23 mouse cellular contexts compared by ENCODE assay signal in genomic region chr6:32981253-32981652, GRCm38 (mm10).
DNase-seq lines count a peak whose midpoint lies in the region; ATAC-seq and TF ChIP-seq lines count a peak whose summit lies in the region.
"Had no signal": no experiment of that assay in that cellular context is flagged by ENCODE, and none has a peak within 500 bp of the region (broad histone marks: within the 10 kb centered on the region; RNA-seq: fewer than 3 reads in every experiment).

No protein-coding gene starts in this region.

- peaks cover 53% of the 10 kb centered on the region for H3K79me2 ChIP-seq in myocyte (ENCODE audit: control insufficient read depth, insufficient read depth)

- no peaks in the 10 kb centered on the region for H3K9me3 ChIP-seq in heart, embryonic 13.5 days
- H3K9me3 ChIP-seq: forebrain, embryonic 10.5 days; hindbrain, embryonic 12.5 days; limb, embryonic 12.5 days had no signal

- 39% methylated on average over 11 of the region's 11 CpGs for WGBS in heart, embryonic 13.5 days
- 95% methylated on average over 11 of the region's 11 CpGs for WGBS in thymus, adult 2 months

- peak overlapping the region; percentile 11; the same call in 1 of the 2 replicates for H3K4me2 ChIP-seq in heart, embryonic 13.5 days
- peak overlapping the region; percentile 54 for H3K4me2 ChIP-seq in myocyte (ENCODE audit: low read depth)
- H3K4me2 ChIP-seq: hindbrain, embryonic 12.5 days; limb, embryonic 12.5 days; liver, embryonic 11.5 days; midbrain, embryonic 11.5 days had no signal

- H3K36me3 ChIP-seq in heart, embryonic 13.5 days: no peaks in the 10 kb centered on the region
- peaks cover 3% of the 10 kb centered on the region for H3K36me3 ChIP-seq in myocyte (ENCODE audit: control insufficient read depth, insufficient read depth)
- no peaks in the 10 kb centered on the region for H3K36me3 ChIP-seq in thymus, adult 2 months (ENCODE audit: control insufficient read depth, insufficient read depth, low read length)
- H3K36me3 ChIP-seq: forebrain, embryonic 10.5 days; hindbrain, embryonic 12.5 days; limb, embryonic 12.5 days had no signal

- H3K27ac ChIP-seq in heart, embryonic 13.5 days (replicated peaks): peak overlapping the region; percentile 79
- H3K27ac ChIP-seq in thymus, adult 2 months (ENCODE audit: control insufficient read depth, insufficient read depth, low read length): no peak overlapping the region
- H3K27ac ChIP-seq: forebrain, embryonic 10.5 days; heart, adult 2 months; hindbrain, embryonic 12.5 days; layer of hippocampus, adult 2 months; limb, embryonic 12.5 days had no signal

- H3K4me3 ChIP-seq in heart, embryonic 13.5 days: no peak overlapping the region
- H3K4me3 ChIP-seq in myocyte: no peak overlapping the region
- H3K4me3 ChIP-seq in thymus, adult 2 months (ENCODE audit: control insufficient read depth, insufficient read depth, low read length): no peak overlapping the region
- H3K4me3 ChIP-seq: forebrain, embryonic 10.5 days; heart, adult 2 months; hindbrain, embryonic 12.5 days; layer of hippocampus, adult 2 months; limb, embryonic 12.5 days had no signal

- intact Hi-C loops in heart, postnatal 25 days (cut with DNase I): loop anchor here (5.0 kb wide), 1 partner anchor 76 kb away; no protein-coding TSS in a partner anchor

- no peak for DNase-seq in heart, postnatal 25 days (ENCODE audit: low spot score)
- DNase-seq in R1 (ENCODE audit: low read depth, low spot score) (peak; percentile 28), ZHBTc4 (ENCODE audit: low read depth, low spot score) (peak; percentile 22)
- DNase-seq in adrenal gland, postnatal 10 days: no peak
- DNase-seq in thymus, adult 2 months: no peak
- DNase-seq: adrenal gland, postnatal 25 days; cerebellum, adult 9-10 months; kidney, postnatal 25 days; liver, postnatal 0 days; lung, postnatal 14 days; right cerebral cortex, postnatal 25 days; thymus, postnatal 14 days had no signal

- 0 out of 2 replicates have a peak overlapping the region, but pooled peaks have one; percentile 19 for H3K9ac ChIP-seq in heart, embryonic 13.5 days
- H3K9ac ChIP-seq: hindbrain, embryonic 12.5 days; limb, embryonic 12.5 days; liver, postnatal 0 days had no signal

- H3K4me1 ChIP-seq in heart, embryonic 13.5 days: peaks cover 48% of the 10 kb centered on the region
- H3K4me1 ChIP-seq in thymus, adult 2 months (replicated peaks; ENCODE audit: control insufficient read depth, insufficient read depth, low read length): peaks cover 2% of the 10 kb centered on the region; the same call in 1 of the 2 replicates

- no peaks in the 10 kb centered on the region for H3K27me3 ChIP-seq in heart, embryonic 13.5 days (replicated peaks)
- no peaks in the 10 kb centered on the region for H3K27me3 ChIP-seq in myocyte (ENCODE audit: control insufficient read depth, insufficient read depth, insufficient read length)
- no peaks in the 10 kb centered on the region for H3K27me3 ChIP-seq in thymus, adult 2 months (ENCODE audit: control insufficient read depth, insufficient read depth, low read length)
- H3K27me3 ChIP-seq: hindbrain, embryonic 12.5 days; limb, embryonic 12.5 days had no signal

- TF ChIP-seq CTCF in thymus, adult 2 months (IDR thresholded peaks at IDR 0.05; ENCODE audit: borderline replicate concordance, control insufficient read depth, extremely low read depth, insufficient read depth, low read length, poor library complexity): no peak

- ATAC-seq in heart, embryonic 13.5 days (ENCODE audit: extremely low read depth, insufficient number of reproducible peaks, low FRiP score, low TSS enrichment): no peak
- ATAC-seq: forebrain, embryonic 16.5 days; intestine, postnatal 0 days; liver, postnatal 0 days had no signal

- no peak for TF ChIP-seq POLR2A in myocyte (IDR thresholded peaks at IDR 0.05; ENCODE audit: insufficient read length, low read depth)
- TF ChIP-seq POLR2A in thymus, adult 2 months (IDR thresholded peaks at IDR 0.05; ENCODE audit: control insufficient read depth, extremely low read depth, insufficient read depth, low read length, poor library complexity): no peak

- no peak overlapping the region for H3ac ChIP-seq in myocyte (ENCODE audit: control insufficient read depth, insufficient read length)

TF ChIP-seq in myocyte, 11 proteins besides CTCF, POLR2A, EP300 and RAD21:
- TF ChIP-seq POLR2AphosphoS2 (IDR thresholded peaks at IDR 0.05; ENCODE audit: insufficient read length, low read depth) (no peak), MYOD1 (IDR thresholded peaks at IDR 0.05; ENCODE audit: control insufficient read depth in 1 of 3, insufficient read length in 2 of 3, low read depth in 2 of 3) (peak in 1 of 3 experiments; percentile 3)

Comparison
In these comparisons a context has a peak if more than half of its experiments do, and no peak if none do; other contexts are left out.
1. DNase-seq: peak in R1 (single experiment) and ZHBTc4 (single experiment); none in heart, postnatal 25 days (single experiment), adrenal gland, postnatal 10 days (single experiment) and thymus, adult 2 months (single experiment).